Mouse (Mus musculus) adrenal gland, postnatal 0 days (tissue): ENCODE data around the gene Sec31a. TPM values are rescaled to one million over a fixed set of nuclear protein-coding genes. Genes with fewer than 3 reads are reported as not detected.

Experiments used
- polyA plus RNA-seq: library from polyadenylated mRNA; unstranded; fragments of >200 nt; fragmentation: Nextera tagmentation; extraction: Ambion mirVana; gene quantifications from 2 replicates; pipeline ENCODE4 v1.2.1, GENCODE M21; 2015

Gene Sec31a
- polyA plus RNA-seq, result 90.5 and 99.9 TPM in 2 replicates

DNA sequence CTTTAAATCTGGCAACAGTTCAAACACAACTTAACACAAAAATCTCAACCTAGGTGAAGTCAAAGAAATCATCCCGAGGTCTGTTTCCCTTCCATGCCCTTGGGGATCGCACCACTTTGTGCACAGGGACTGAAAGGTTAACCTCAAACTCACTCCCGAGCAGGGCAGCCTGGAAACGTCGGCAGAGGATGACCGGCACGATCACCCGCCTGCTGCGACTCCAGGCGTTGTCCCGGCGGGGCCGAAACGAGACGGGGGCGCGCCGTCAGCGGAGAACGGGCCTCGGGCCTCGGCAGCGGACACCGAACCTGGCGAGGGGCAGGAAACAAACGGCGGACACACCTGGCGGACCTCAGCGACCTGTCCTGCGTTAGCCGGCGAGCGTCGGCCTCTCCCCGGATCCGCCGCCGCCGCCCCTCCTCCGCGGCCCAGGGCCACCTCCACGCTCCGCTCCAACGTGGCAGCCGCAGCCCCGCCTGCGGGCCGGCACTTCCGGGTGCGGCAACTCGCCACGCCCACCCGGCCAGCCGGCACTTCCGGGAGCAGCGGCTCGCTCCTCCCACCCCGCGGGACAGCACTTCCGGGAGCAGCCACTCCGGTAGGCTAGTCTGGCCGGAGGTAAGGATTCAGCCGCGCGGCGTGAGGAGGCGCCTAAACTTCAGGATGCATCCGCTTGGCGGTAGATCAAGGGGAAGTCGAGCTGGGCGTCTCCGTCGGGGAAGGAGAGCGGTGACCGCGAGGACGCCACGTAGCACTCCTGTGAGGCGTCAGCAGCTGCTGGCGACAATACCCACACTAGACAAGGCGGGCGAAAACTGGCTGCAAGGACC is at the start of gene Sec31a:
Sec31a (minus strand) TSS at position 474 of the 830 bp plus-strand sequence.

Other genes starting within 250 kb of the Sec31a start
- gene Lin54, start 84.4 kb upstream of the Sec31a start, polyA plus RNA-seq, result 4.3 and 6.7 TPM in 2 replicates
- 99.4 and 126 TPM in 2 replicates for gene Cops4, start 102.1 kb upstream of the Sec31a start, polyA plus RNA-seq
- 63.3 and 143 TPM in 2 replicates for gene Plac8, start 156.0 kb upstream of the Sec31a start, polyA plus RNA-seq